Mouse (Mus musculus) Muller cell, postnatal 12 days (primary cell): ENCODE measurements at regions not wholly inside any gene's neighbourhood (a gene's known extent, or its start where the extent isn't known, plus 50 kb on each side); places are given as distances from the start of the nearest gene placed in this dataset.

ENCODE experiments used
- DNase-seq: peaks from one replicate; pipeline ENCODE4 v3.0.0-alpha.2; 2015; ENCODE audit errors: inconsistent ontology term

DNA sequence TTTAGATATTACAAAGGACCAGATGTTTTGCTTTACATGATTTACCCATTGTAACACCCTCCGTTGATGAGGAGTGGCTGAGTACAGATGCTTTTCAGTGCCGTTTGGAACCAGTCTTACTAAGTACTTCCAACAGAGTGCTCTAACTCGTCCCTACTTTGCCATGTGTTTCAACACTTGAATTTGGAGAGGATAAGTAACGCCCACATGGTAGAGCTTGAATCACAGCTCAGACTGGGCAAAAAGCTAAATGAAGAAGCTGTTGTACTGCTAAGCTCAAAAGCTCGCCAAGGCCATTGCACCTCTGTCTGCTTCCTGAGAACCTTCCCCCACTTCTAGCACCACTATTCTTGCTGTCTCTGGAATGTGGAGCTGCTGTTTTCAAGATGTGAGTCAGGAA is 471.1 kb downstream of the Nfib start:
- no peak for DNase-seq

DNA sequence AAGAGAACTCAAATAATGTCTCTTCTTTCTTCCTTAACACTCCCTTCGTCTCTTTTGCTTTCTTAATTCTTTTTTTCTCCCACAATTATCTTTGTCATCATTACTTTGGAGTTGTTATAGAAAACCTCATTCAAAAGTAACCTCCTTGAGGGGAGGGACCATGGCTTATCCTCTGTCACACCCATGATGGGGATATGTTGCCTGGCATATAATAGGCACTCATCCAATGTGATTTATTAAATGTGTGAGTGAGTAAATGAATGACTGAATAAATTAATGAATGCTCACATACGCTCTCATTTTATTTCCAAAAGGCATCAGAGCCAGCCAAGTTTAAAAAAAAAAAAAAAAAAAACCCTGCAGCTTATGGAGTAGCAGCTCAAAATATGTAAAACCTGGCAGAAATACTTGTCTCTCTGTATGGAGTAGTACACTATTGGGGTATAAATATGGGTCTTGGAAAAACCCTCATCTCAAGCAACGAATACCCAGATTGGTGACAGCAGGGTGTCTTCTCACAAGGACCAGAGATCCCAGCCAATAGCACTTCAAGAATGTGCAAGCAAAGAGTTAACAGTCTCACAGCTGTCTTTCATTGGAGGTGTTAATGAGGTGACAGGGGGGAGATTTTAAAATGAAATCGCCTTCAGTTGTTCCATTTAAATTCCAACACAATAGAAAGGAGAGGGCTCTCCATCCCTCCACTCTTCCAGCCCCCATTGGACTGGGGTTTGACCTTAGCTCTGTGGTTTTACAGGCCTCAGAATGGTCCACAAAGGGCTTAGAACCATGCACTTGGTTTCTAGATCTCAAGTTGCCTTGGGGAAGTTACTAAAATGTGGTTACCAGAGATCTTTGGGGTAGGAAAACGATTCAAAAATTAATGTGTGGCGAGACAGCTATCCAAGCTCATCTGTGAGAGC is 479.1 kb downstream of the Nfib start:
- no peak for DNase-seq

DNA sequence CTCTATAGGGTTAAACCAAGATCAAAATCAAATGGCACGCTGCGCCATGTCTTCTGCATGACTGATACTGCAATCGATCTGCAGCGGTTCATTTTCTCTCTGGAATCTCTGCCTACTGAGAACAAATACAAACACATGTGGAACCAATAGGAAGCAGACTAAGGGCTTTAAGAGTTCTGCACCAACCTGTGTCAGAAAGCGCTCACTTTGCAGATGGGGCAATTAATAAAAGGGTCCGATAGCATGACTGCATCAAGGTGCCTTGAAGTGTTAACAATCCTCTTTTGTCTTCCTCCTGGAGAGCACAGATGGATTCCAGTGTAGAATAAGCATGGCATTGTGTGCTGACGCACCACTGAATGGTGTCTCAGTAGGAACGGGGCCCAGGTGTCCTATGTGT is 484.8 kb downstream of the Nfib start:
- peak; percentile 29 for DNase-seq

DNA sequence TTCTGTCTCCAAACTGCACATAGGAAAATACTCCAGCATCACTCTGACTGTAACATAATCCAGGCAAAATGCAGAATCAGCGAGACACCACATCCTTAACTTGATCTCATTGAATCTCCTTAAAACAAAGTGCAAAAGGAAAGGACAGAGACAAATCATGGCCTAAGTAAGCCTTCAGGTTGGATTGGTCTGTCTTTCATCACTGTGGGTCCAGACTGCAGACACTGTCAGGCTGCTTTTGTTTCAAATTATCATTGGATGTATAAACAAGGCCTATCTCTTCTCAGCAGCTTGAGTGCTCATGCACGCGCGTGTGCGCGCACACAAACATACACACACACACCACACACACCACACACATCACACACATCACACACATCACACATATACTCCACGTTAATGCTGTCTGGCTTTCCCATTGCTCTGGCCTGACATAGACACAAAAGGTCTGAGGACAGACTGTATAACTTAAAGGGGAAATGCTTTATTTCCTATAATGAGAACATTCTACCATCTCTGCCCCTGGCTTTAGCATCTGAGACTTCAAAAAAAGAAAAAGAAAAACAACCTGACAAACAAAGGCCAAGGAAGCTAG is 485.3 kb downstream of the Nfib start:
- no peak for DNase-seq

DNA sequence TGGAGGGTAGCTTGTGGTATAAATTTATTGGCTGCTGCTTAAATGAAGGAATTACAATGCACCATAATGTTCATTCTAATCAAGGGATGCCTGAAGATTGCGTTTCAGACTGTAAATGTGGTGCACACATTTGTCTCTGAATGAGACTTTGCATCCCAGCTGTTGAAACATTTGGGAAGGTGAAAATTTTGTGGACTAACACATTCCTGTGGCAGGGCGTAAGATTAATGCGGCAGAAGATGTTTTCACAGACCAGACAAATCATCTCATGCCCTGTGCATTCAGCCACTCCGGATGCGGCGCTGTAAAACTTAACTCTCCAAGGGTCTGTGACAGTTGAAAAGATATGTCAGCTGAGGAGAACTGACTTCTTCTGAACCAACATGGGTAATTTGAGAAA is 486.9 kb downstream of the Nfib start:
- DNase-seq: no peak

DNA sequence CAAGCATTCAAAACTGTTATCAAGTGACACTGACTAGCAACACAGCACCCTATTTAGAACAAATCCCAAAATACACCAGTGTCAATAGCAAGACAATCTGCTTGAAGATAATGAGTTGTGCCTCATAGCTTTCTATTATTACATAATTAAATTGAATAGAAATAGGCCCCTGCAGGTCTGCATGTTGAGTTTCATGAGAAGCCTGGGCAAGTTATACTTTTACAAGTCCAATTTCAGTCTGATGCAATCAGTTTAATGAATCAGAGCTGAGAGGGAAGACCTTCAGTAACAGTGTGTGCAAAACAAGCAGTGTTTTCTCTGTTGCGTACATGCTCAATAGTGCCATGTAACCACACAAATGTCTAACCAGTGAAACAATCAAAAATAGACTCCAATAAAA is 498.5 kb downstream of the Nfib start:
- no peak for DNase-seq

DNA sequence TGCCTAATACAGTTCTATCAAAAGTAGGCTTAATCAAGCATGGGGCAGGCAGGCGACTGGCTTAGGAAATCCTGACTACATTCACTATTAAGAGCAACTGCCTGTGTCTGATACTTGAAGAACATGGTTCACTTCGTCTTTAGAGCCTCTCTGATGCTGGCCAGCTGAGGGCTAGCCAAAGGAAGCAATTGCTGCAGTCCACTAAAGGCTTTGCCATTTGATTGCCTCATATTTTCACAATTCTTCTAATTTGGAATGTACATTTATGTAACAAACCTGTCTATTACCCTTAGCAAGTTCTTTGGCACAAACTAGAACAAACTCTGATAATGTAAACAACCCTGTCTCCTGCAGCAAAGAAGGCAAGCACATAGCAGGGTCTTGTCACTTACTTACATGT is 505.2 kb downstream of the Nfib start:
- DNase-seq: no peak

DNA sequence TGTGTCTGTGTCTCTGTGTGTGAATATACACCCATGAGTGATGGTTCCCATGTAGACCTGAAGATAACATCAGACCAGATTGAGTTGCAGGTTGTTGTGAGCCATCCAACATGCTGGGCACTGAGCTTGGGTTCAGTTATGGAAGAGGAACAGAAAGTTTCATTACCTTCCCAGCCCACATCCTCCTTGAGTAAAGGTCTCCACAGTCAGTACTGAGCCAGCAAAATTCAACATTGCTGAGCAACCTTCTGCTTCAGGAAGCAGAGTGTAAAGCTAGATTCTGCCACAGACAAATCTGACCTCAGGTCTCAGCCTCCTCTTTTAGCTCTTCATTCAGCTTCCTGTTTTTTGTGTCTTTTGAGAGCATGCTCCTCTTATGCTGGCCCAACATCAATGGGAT is 506.4 kb downstream of the Nfib start:
- DNase-seq: no peak

DNA sequence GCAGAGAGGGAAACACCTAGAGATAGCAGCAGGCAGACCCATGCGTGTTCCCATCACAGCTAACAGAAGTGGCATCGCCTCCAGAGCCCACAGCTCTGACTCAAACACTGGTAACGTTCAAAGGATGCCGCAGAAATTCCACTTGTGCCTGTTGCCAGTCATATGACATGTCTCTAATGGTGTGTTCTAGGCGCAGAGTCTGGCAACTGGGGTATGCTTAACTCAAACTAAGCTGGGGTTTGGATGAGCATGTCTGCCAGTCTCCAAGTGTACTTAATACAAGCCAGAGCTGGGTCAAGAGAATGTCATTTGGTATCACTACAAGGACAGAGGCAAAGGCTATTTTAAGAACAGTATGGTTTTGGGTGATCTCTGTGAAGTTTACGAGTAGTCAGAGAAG is 507.9 kb downstream of the Nfib start:
- DNase-seq: no peak

DNA sequence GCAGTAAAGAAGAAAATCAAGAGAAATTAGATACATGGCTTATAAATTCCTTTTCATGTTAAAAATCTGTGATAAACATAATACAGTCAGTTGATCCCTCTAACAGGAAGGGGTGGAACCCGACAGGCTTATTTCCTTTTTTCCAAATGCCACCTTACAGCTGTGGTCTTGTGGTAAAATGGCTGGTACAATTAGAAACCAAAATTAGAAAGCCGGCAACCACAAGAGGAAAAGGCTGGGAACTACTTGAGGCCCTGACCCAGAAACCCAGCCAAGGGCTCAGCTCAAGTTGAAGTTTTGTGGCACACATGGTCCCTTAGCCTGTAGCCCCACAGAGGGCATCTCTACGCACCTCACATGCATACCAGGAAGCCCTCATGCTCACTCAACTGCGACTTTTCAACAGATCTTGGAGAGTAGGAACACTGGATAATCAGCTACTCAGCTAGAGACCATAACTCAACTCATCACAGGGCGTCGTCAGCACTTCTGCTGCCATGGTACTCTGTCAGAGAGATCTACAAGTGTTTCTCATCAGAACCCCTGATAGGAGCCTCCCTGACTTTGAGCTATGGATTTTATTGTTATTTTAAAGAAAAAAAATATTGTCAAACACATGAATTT is 509.4 kb downstream of the Nfib start:
- DNase-seq: peak; percentile 17

DNA sequence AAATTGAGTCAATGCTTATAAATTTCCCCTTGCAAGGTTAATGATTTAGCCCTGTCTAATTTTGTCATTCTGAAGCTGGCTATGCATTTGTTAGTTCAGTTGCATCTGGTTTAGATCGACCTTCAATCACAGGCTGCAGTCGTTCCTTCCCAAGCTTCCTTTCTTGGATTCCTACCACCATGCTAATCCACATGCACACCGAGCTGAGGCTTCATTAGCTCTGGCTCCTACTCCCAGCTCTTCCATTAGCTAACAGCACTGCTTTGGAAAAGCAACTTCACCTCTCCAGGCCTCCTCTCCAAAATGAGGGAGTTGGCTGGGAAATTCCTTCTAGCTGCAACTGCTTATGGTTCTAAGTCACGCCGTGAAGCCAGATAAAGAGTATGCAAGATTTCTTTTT is 511.6 kb downstream of the Nfib start:
- no peak for DNase-seq

DNA sequence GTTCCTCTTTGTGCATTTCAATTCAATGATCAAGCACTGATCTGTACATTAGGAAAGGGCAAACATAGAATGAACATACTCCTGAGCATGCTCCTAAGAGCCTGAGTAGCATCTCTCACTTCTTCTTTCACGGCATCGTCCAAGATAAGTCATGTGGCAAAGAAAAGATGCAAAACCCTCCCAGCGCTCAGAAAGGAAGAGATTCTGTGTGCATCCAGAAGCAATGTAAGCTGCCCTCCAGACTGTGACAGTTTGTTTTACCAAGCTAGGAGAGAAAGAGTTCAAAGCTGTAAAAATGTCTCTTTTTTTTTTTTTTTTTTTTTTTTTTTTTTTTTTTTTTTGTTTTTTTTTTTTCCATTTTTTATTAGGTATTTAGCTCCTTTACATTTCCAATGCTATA is 518.7 kb downstream of the Nfib start:
- no peak for DNase-seq

DNA sequence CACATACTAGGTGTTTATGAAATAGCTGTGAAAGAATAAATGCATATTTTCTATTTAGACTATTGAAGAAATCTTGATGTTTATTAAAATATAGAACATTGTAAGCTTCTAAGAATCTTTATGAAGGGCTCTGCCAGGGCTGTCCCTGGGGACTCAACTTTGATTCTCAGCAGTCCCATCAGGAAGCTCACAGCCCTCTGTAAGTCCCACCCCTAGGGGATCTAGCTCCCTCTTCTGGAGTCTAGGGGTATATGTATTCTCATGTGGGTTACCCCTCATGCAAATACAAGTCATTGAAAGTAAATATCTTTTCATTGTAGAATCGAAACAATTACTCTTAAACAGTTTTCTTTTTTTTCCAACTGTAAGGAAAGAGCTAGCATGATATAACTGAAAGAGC is 521.6 kb downstream of the Nfib start:
- DNase-seq: no peak

DNA sequence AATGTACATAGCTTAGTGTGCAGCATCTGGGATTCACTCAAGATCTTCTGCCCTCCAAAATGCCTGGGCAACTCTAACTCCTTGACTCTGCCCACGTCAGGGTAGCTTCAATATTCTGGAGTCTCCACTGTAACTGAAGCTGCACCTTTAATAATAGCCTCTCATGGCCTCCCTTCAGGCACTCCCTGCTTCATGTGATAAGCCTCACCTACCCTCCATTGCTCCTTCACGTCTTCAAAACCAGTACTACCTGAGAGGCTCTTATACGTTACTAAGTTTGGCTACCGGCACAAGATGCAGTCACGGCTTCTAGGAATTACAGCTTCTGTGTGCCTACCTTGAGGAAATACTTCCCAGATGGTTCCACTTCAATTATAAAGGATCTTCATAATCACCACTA is 527.4 kb downstream of the Nfib start:
- DNase-seq: no peak

DNA sequence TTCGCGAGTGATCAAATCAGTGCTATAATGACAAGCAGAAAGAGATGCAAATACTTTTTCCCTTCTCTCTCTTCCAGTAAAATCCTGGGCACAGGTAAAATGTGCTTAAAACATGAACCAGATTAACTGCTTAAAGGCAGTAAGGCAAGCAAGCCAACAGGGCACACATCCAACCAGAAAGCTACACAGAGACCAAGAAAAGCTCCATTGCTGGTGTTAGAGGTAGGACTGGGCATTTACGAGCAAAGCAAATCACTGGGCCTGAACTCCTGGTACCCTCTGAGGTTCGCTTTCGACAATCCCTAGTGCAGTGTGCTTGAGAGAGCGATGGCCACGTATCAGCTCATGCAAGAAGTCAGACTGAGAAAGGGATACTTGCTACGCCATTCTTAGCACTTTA is 528.8 kb downstream of the Nfib start:
- DNase-seq: no peak

DNA sequence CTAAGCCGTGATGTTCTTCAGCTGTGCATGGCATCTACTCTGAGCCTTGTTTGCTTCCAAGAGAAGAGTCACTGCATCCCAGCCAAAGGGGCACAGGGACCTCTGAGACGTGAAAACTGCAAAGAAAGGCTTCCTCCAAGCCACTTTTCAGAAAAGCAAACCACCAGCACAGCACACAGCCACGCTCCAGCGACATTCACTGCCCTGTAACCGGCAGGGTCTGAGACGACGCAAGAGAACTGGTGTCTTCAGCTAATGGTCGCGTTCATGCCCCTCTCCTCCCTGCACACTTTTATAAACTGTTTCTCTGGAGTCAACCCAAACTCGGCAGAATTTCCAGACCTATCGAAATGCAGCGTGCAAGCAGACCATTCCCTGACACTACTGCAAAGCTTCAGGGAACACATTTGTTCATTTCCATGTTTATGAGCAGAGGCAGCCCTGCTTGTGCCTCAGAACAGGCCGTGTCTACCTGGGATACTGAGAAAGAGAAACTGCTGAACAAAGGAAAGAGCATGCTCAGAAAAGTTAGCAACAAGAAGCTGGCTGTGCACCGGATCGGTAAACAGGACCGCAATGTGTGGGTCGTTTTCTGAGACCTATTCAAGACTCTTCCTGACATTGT is 532.0 kb downstream of the Nfib start:
- DNase-seq: no peak

DNA sequence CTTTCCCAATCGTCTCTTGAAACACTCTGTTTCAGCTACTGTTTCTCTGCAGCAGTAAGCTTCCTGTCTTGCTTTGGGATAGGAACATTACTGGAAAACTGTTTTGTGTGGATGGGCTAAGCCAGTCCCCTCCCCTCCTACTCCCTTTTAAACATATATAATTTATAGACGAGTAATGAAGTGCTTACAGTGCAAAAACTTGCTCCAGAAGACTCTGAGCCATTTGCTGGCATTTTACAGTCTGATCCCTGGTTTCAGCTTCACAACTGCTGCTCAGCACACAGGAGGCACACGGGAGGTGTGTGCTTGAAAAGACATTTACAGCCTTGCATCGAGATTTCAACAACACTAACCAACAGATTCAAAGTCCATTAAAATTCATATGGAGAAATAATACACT is 534.6 kb downstream of the Nfib start:
- no peak for DNase-seq

DNA sequence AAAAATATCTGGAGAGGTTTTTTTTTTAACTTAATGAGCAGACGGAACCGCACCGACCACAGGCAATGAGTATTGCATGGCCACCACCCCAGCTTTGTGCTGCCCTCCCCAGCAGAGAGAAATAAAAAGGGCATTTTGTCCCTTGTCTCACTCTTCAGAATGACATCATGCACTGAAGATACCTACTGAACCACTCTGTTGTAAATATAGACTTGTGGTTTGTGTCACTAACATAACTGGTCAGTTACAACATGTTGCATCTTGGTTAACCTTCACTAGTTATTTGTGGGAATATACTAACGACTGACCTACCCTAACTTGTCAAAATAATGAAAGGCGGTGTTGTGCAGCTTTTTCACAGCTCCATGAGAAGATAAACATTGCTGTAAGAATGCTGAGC is 537.5 kb downstream of the Nfib start:
- no peak for DNase-seq

DNA sequence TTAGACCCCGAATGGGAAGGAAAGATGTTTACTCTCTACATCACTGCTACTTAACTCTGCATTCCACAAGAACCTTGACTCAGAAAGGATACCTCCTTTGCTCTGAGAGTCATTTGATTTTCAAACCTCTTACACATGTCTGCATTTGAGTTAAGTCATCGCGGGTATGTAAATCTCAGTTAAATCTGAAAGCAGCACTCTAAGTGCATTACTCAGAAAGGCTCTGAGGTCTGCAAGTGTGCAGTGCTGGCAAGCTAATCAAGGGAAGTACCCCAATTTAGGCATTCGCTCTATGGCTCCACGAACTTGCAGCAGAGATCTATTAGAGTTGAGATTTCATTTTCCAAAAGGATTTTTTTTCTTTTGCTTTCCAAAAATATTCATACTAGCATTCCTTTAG is 538.2 kb downstream of the Nfib start:
- no peak for DNase-seq

DNA sequence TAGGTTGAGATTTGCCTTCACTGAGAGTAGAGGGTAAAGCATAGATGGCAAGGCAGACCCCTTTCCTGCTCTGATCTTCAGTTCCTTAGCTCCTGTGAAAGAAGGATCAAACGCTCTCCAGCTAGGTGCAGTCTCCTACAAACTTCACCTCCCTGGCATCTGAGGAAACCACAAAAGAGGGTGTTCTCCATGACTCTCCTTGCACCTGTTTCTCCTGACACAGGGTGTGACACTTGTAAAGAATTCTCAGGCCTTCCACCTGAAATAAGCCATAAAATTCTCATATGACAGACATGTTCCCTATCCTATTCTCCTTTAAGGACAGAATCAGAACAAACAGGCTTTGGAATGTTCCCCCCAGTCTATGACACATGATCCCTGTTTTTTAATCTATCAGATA is 538.7 kb downstream of the Nfib start:
- no peak for DNase-seq

DNA sequence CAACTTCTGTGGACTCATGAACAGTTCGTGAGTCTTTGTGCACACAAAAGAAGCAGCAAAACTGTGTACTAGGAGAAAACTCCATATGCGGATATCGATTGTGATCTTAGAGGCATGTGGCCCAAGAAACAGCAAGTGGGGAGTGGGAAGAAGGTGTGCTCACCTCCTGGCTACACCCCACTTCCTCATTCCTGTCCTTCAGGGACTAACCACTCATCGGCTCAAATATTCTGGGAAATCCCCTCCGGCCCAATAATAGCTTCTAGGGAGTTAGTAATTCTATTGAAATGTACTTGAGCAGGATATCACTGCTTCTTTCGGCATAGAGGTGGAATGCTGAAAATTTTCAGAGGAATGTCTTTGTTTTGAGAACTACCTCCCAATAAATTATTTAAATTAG is 539.5 kb downstream of the Nfib start:
- peak; percentile 88 for DNase-seq

DNA sequence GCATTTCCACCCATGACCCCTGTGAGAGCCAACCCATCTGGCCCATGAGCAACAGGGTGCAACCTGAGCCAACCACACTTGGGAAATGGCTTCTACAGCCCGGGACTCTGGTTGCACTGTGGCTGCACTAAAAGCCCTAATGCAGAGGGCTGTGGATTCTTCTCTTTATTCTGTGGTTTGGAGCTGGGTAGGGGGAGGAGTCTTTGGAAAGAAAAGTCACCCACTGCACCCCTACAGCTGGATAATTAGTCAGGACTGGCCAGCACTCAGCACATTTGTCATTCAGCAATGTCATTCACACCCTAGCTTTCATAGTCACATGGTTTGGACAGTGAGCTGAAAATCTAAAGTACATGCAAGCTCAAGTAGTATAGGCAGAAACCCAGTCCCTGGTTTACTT is 541.5 kb downstream of the Nfib start:
- DNase-seq: peak; percentile 54

DNA sequence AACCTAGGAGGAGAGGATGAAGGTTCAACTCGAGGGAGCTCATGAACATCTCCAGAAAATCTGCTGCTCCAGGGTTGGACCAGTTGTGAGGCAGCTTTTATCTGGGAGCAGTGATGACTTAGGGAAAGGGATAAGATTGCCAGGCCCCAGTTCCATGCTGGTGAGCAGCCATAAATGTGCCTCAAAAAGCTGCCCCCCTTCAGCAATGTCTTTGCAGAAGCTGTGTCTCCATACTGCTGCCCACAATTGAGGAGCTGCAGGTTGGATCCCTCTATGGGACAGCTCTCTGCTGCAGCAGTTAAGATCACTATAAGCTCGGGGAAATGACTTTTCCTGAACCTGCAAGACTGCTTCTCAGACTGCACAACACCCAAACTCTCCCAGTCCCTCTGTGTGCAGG is 543.7 kb downstream of the Nfib start:
- DNase-seq: no peak
